Mouse (Mus musculus): ENCODE results near the gene Pld6. TPM values are rescaled to one million over a fixed set of nuclear protein-coding genes. Genes with fewer than 3 reads are reported as not detected.

Gene Pld6
- total and polyA plus RNA-seq, 3 experiments, result 0.44 to 1.5 (median 0.45) TPM

- Histone ChIP-seq H3K36me3 (ENCODE audit: control insufficient read depth, insufficient read depth, low read length) (0 out of 2 replicates have a peak, but pooled peaks cover 2% of the 10 kb centered on the region), H3K79me2 (replicated peaks; ENCODE audit: control insufficient read depth, insufficient read depth, low read length) (no peaks in the 10 kb centered on the region; the same call in 1 of the 2 replicates), H3K4me3 (no peak overlapping the region), H3K27ac (no peak overlapping the region), H3K27me3 (ENCODE audit: control insufficient read depth, insufficient read depth, low read length) (no peaks in the 10 kb centered on the region), H3K9ac (ENCODE audit: low read depth, low read length) (no peak overlapping the region), H3K4me1 (ENCODE audit: control insufficient read depth, insufficient read depth, low read length) (no peaks in the 10 kb centered on the region)
- TF ChIP-seq EP300 (IDR thresholded peaks at IDR 0.05; ENCODE audit: insufficient read depth, low read depth, low read length), result no peak
- TF ChIP-seq CTCF (IDR thresholded peaks at IDR 0.05), result no peak
- no peak for TF ChIP-seq POLR2A (IDR thresholded peaks at IDR 0.05; ENCODE audit: insufficient read depth, low read depth, low read length)
- 97% methylated on average over 10 of the region's 10 CpGs for WGBS
- intact Hi-C loops (cut with DNase I), result no loop called here
- no peak for DNase-seq
Observed at GRCm38 (mm10) chr11:59800412-59800811, 13.0 kb upstream of the Pld6 start.

- TF ChIP-seq POLR2A (IDR thresholded peaks at IDR 0.05; ENCODE audit: insufficient read depth, low read depth, low read length) (no peak), CTCF (IDR thresholded peaks at IDR 0.05) (no peak), EP300 (IDR thresholded peaks at IDR 0.05; ENCODE audit: insufficient read depth, low read depth, low read length) (no peak)
- 83% methylated on average over 6 of the region's 6 CpGs for WGBS
- no peak overlapping the region for H3K4me3 ChIP-seq
Observed at GRCm38 (mm10) chr11:59793390-59793789, 5.9 kb upstream of the Pld6 start.

GRCm38 (mm10) chr11:59789311-59789710 lies 1.9 kb upstream of the Pld6 start:
- TF ChIP-seq EP300 (IDR thresholded peaks at IDR 0.05; ENCODE audit: insufficient read depth, low read depth, low read length) (no peak), CTCF (IDR thresholded peaks at IDR 0.05) (no peak), POLR2A (IDR thresholded peaks at IDR 0.05; ENCODE audit: insufficient read depth, low read depth, low read length) (no peak)
- H3K79me2 ChIP-seq (replicated peaks; ENCODE audit: control insufficient read depth, insufficient read depth, low read length), result no peaks in the 10 kb centered on the region
- H3K36me3 ChIP-seq (ENCODE audit: control insufficient read depth, insufficient read depth, low read length), result no peaks in the 10 kb centered on the region
- 97% methylated on average over 1 of the region's 1 CpGs for WGBS
- DNase-seq, result no peak
- no peaks in the 10 kb centered on the region for H3K4me1 ChIP-seq (ENCODE audit: control insufficient read depth, insufficient read depth, low read length)
- no peaks in the 10 kb centered on the region for H3K27me3 ChIP-seq (ENCODE audit: control insufficient read depth, insufficient read depth, low read length)
- no peak overlapping the region for H3K9ac ChIP-seq (ENCODE audit: low read depth, low read length)
- H3K4me3 ChIP-seq, result no peak overlapping the region
- H3K27ac ChIP-seq, result no peak overlapping the region
- intact Hi-C loops (cut with DNase I), result no loop called here

More at GRCm38 (mm10) chr11:59793390-59793789, 5.9 kb upstream of the Pld6 start:
- Histone ChIP-seq H3K4me1 (ENCODE audit: control insufficient read depth, insufficient read depth, low read length) (no peaks in the 10 kb centered on the region), H3K27me3 (ENCODE audit: control insufficient read depth, insufficient read depth, low read length) (no peaks in the 10 kb centered on the region), H3K27ac (no peak overlapping the region), H3K79me2 (replicated peaks; ENCODE audit: control insufficient read depth, insufficient read depth, low read length) (no peaks in the 10 kb centered on the region), H3K9ac (ENCODE audit: low read depth, low read length) (no peak overlapping the region), H3K36me3 (ENCODE audit: control insufficient read depth, insufficient read depth, low read length) (no peaks in the 10 kb centered on the region)
- intact Hi-C loops (cut with DNase I), result no loop called here
- no peak for DNase-seq

- Histone ChIP-seq H3K27ac (no peak overlapping the region), H3K9ac (ENCODE audit: low read depth, low read length) (peak overlapping the region; percentile 45; the same call in 1 of the 2 replicates), H3K79me2 (replicated peaks; ENCODE audit: control insufficient read depth, insufficient read depth, low read length) (no peaks in the 10 kb centered on the region), H3K36me3 (ENCODE audit: control insufficient read depth, insufficient read depth, low read length) (no peaks in the 10 kb centered on the region), H3K4me3 (peak overlapping the region; percentile 46), H3K4me1 (ENCODE audit: control insufficient read depth, insufficient read depth, low read length) (no peaks in the 10 kb centered on the region), H3K27me3 (ENCODE audit: control insufficient read depth, insufficient read depth, low read length) (no peaks in the 10 kb centered on the region)
- 47% methylated on average over 15 of the region's 15 CpGs for WGBS
- intact Hi-C loops (cut with DNase I), result no loop called here
- no peak for TF ChIP-seq CTCF (IDR thresholded peaks at IDR 0.05)
- DNase-seq, result no peak
Observed at GRCm38 (mm10) chr11:59786444-59787198, 824 bp downstream of the Pld6 start.

GRCm38 (mm10) chr11:59783591-59783990 lies 3.9 kb downstream of the Pld6 start:
- DNase-seq, result no peak
- peaks cover 2% of the 10 kb centered on the region; the same call in 1 of the 2 replicates for H3K4me1 ChIP-seq (ENCODE audit: control insufficient read depth, insufficient read depth, low read length)
- H3K4me3 ChIP-seq, result no peak overlapping the region
- no peak for TF ChIP-seq POLR2A (IDR thresholded peaks at IDR 0.05; ENCODE audit: insufficient read depth, low read depth, low read length)
- TF ChIP-seq CTCF (IDR thresholded peaks at IDR 0.05), result no peak
- no peak for TF ChIP-seq EP300 (IDR thresholded peaks at IDR 0.05; ENCODE audit: insufficient read depth, low read depth, low read length)
- no peak overlapping the region for H3K27ac ChIP-seq
- intact Hi-C loops (cut with DNase I), result no loop called here
- 79% methylated on average over 6 of the region's 6 CpGs for WGBS
- no peaks in the 10 kb centered on the region for H3K36me3 ChIP-seq (ENCODE audit: control insufficient read depth, insufficient read depth, low read length)
- no peak overlapping the region for H3K9ac ChIP-seq (ENCODE audit: low read depth, low read length)
- H3K79me2 ChIP-seq (replicated peaks; ENCODE audit: control insufficient read depth, insufficient read depth, low read length), result no peaks in the 10 kb centered on the region
- H3K27me3 ChIP-seq (ENCODE audit: control insufficient read depth, insufficient read depth, low read length), result no peaks in the 10 kb centered on the region

- 73% methylated on average over 7 of the region's 7 CpGs for WGBS
- H3K4me3 ChIP-seq, result no peak overlapping the region
- H3K27ac ChIP-seq, result no peak overlapping the region
- TF ChIP-seq EP300 (IDR thresholded peaks at IDR 0.05; ENCODE audit: insufficient read depth, low read depth, low read length) (no peak), POLR2A (IDR thresholded peaks at IDR 0.05; ENCODE audit: insufficient read depth, low read depth, low read length) (no peak), CTCF (IDR thresholded peaks at IDR 0.05) (no peak)
- H3K79me2 ChIP-seq (replicated peaks; ENCODE audit: control insufficient read depth, insufficient read depth, low read length), result no peaks in the 10 kb centered on the region
- no peak overlapping the region for H3K9ac ChIP-seq (ENCODE audit: low read depth, low read length)
- H3K4me1 ChIP-seq (ENCODE audit: control insufficient read depth, insufficient read depth, low read length), result peaks cover 2% of the 10 kb centered on the region; the same call in 1 of the 2 replicates
- intact Hi-C loops (cut with DNase I), result no loop called here
- H3K27me3 ChIP-seq (ENCODE audit: control insufficient read depth, insufficient read depth, low read length), result no peaks in the 10 kb centered on the region
- H3K36me3 ChIP-seq (ENCODE audit: control insufficient read depth, insufficient read depth, low read length), result no peaks in the 10 kb centered on the region
- DNase-seq, result no peak
Observed at GRCm38 (mm10) chr11:59782091-59782590, 5.3 kb downstream of the Pld6 start.

All from heart, adult 2 months (tissue).